Mouse (Mus musculus) embryonic fibroblast, embryonic 13.5 days (primary cell): ENCODE results near the gene Tbc1d20.

ENCODE experiments used
- CTCF ChIP-seq: IDR thresholded peaks from 2 replicates; pipeline ENCODE4 v1.5.1; 2011; ENCODE audit warnings: mild to moderate bottlenecking, control low read depth, low read length, moderate library complexity, borderline replicate concordance; ENCODE audit not compliant: insufficient read depth
- POLR2A ChIP-seq: IDR thresholded peaks from 2 replicates; pipeline ENCODE4 v1.6.1; 2011; ENCODE audit warnings: low read depth, mild to moderate bottlenecking, control low read depth, low read length, moderate library complexity

- TF ChIP-seq CTCF: no peak
- no peak for TF ChIP-seq POLR2A
These were observed 375 bp upstream of the Tbc1d20 start for GRCm38 (mm10) chr2:152293179-152293726.
